Mouse (Mus musculus) heart, adult 18-20 months (tissue): ENCODE measurements around the gene Ahrr. TPM values are rescaled to one million over a fixed set of nuclear protein-coding genes. Genes with fewer than 3 reads are reported as not detected.

ENCODE experiments used
- DNase-seq, 2 experiments: peaks; one replicate each; pipeline ENCODE4 v3.0.0; 2021 to 2022; ENCODE audit warnings: mixed read lengths in 1 of 2
- long read RNA-seq, 2 experiments: library from polyadenylated mRNA; stranded (forward); transcript quantifications; one replicate each; pipeline ENCODE4 v2.0.0; 2021
- total RNA-seq, 2 experiments: library from RNA; stranded (reverse); gene quantifications; 2 replicates each; pipeline ENCODE4 v1.2.3; 2021

Gene Ahrr
- 1 to 10 TPM; 1.2 to 1.6 TPM for total RNA-seq
- long read RNA-seq, experiment 1, partial matches to known transcripts: 0 of 2 reads
- long read RNA-seq, experiment 1, other reads (novel, unspliced or antisense): 2 of 2 reads
- long read RNA-seq, experiment 2, partial matches to known transcripts: 1 of 2 reads
- long read RNA-seq, experiment 2, other reads (novel, unspliced or antisense): 1 of 2 reads

- peak; percentile 40 to 64 for DNase-seq
Observed at GRCm38 (mm10) chr13:74292167-74292566, at the start of gene Ahrr. Gene Ahrr, minus strand, starts transcription at chr13:74292331.

DNA sequence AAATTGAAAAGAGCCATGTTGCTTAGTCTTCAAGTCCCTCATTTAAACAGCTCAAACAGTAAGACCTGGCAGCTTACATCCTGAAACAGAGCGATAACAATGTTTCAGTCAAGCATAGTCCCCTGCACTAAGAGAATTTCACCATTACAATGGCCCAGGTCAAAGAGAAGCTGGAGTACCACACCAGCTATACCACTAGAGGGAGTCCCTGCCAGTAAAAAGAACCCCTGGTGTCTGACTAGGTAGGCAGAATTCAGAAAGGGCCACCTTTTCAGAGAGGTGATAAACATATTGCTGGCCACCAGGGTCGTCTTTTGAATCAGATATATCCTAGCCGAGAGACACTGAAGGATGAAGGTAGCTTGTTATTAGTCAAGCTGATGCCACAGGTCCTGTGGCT, 48.9 kb upstream of the Ahrr start:
- peak in 1 of 2 experiments; percentile 27 for DNase-seq

- DNase-seq: no peak
Observed at GRCm38 (mm10) chr13:74329321-74329720, 37.2 kb upstream of the Ahrr start.

DNA sequence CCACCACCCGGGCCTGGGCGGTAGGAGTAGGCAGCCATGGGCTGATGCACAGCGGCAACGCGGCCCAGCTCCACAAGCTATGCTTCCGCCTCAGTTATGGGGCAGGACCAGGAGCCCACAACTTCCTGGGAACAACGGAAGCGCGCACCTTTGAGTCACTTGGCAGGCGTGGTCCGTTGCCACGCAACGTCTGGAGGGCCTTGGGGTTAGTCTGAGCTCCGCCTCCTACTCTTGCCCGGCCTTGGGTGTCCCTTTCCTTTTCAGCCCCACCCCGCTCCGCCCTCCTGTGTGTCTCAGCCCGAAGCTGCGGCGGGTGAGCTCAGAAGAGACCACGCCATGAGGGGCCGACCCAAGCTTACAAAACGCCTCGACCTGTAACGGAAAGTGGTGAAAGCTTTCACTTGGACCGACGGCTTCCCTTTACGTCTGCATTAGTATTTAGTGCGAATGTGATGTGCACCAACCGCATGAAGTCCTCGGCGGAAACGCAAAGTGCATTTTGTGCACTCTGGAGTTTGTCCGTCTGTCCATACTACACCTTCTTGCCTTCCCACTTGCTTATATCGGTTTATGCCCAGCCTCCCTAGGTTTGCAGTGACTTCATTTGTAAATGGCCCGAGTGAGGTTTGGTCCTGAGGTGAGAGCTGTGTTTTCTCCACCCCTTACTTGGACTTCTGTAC, 25.2 kb upstream of the Ahrr start, which contains the start of gene Pdcd6:
Gene Pdcd6, minus strand, starts transcription at position 411 of the 680 bp plus-strand sequence.
- DNase-seq: peak; percentile 95 to 98

- no peak for DNase-seq
Observed at GRCm38 (mm10) chr13:74316789-74317169, 24.6 kb upstream of the Ahrr start.

DNA sequence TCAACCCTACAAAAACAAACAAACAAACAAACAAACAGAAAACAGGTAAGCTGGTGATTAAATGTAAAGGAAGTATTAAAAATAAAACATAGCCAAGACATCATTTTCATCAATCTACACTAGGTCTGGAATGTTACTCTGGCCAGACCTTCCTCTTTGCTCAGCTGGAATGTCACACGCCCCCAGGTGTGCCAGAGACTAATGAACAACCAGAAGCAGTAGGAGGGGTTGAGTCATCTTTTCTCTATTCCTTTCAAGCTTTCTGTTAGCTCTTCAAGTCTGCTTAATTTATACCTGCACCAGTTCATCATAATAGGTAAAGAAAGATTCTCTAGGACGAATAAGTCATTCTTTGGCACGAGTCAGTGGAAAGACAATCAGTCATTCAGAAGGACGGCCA, 24.3 kb upstream of the Ahrr start:
- DNase-seq: no peak

DNA sequence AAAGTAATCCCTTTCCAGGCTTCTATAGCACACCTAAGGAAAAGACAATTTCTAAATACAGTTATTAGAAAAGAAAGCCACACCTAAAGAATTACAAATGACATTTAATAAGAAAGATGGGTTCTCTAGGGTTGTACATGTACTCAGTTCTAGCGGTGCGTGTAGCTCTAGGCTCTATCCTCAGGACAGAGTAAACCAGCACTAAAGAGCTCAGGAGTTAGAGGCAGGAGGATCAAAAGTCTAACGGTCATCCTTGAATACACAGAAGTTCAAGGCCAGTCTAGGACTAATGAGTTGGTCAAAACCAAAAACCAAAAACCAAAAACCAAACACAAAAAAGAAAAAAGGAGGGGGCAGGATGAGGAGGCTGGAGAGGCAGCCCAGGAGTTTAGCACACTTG, 22.5 kb upstream of the Ahrr start:
- no peak for DNase-seq

DNA sequence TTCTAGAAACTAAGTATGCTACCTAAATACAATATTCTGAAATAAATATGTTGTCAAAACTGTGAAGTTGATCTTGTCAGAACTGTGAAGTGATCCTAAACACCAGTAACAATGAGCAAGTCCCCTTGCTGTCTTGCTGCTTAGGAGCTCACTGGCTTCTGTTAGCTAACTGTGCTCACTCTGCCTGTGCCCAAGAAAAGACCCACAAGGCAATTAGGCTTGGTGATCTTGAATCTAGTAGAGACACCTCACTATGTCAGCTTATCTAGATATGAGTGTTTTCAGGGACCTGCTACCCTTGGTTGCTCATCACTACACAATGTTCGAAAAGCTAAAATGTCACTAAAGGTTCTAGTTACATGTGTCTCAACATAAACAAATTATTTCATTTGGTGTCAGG, 13.6 kb upstream of the Ahrr start:
- DNase-seq: no peak

GRCm38 (mm10) chr13:74305380-74305779, 13.2 kb upstream of the Ahrr start:
- no peak for DNase-seq

- DNase-seq: no peak
Observed at GRCm38 (mm10) chr13:74302050-74303037, 10.2 kb upstream of the Ahrr start.

DNA sequence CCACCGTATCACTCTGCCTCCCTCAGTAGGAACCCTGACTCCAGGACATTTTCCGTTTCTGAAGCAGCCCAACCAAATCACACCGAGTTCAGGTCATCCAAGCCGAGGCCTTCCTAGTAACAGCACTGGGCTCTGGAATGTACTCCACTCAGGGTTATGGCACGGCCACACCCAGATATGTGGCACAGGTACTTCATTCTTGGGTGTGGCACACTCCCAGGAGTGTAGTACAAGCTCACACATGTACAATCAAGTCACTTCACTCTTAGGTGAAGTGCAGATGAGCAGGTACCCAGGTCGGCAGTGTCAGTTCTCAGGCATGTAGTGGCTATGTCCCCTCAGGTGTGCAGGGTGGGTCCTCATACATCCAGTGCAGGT, 9.5 kb upstream of the Ahrr start:
- DNase-seq: no peak

DNA sequence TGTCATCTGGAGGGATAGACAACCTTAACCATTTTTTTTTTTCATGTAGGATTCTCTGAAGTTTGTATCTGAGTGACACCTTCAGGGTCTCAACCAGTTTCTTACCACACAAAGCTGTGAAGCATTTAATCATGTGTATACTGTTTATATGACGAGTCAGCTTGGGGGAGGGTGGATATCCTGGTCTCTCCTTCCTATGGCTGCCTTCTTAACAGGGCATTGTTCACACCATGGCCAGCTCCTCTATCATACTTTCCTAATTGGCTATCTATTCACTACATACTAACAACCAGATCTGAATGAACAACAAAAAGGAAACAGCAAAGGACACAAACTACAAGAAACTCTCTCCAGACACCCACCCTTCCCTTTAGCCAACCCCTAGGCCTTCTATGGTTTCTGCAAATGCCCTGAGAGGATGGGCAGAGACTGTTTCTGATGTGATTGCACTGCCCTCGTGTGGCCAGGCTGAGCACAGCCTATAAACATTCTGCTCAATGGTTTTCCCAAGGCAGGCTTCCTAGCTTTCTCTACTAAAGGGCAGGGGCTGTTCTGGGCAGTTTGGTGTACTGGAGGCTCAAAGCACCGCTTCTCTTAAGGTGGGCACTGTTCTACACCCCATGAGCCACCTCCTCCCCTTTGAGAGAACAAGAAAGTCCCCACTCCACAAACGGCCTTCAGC, 8.9 kb upstream of the Ahrr start:
- peak; percentile 56 to 85 for DNase-seq

DNA sequence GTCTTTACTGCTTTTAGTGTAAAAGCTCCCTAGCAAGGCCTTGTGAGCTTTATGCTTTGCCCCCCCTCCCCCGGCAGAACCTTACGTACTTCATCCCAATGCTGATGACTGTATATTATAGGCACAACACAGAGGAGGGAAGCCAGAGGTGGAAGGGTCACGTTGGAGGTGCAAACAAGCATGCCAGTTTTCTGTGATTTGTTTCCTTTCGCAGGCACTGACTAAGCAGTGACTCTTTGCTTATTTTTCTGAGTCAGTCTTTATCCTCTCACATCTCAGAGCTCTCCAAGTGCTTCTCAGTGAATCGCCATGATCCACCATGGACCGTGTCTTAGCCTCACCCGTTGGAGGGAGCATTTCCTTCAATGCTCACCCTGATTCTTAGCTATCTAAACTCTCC, 4.2 kb upstream of the Ahrr start:
- DNase-seq: no peak

DNA sequence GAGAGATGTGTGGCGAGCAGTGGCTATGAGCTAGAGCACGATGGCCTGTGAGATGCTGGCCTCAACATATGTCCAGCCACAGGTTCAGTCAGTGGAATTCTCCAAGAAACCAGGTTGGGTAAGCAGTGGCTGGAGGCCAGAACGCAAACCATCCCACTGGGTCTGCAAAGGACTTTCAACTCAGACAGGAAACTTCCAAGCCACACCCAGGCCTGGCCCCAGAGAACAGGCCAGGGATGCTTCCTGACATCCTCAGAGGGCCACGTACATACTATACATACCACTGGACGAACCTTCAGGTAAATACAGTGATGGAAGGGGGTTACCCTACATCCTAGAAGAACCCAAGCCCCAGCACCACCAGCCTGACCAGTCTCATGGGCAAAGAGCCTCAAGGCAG, 2.5 kb downstream of the Ahrr start:
- DNase-seq: no peak

- no peak for DNase-seq
Observed at GRCm38 (mm10) chr13:74282299-74282698, 9.8 kb downstream of the Ahrr start.

GRCm38 (mm10) chr13:74275726-74276125, 16.4 kb downstream of the Ahrr start:
- DNase-seq: no peak

DNA sequence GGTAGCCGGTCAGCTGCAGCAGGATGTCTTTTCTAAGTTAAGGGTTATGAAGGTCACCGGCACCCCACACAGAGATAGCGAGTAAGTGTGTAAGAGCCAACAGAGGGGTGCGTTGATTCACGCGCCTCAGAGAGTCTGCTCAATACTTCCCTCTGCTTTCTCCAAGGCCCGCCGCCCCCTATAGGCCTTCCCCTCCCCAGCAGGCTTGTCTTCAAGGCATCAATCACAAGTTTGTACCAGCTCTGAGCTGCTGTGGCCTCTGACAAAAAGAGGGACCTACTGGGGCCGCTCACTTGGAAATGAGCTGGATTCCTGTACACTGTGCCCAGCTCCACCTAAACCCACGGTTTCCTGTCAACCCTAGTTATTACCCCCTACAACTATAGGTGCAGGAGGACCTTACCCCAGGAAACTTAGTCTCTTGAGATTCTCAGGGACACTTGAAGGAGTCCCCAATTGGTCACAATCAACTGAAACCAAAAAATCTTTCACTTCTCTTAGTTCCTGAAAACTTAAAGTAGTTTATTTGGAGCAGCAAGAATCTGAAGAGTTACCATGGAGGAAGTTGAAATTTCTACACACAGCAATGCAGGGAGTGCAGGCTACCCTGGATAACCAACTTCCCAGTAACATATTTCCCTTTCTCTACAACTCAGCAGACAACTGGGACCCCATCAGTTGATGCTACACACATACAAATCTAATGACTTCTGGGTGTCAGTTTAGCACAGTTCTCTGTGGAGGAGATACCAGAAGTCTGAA, 31.7 kb downstream of the Ahrr start:
- DNase-seq: peak; percentile 45 to 56

GRCm38 (mm10) chr13:74259460-74260230, 32.5 kb downstream of the Ahrr start:
- DNase-seq: peak; percentile 67 to 78

DNA sequence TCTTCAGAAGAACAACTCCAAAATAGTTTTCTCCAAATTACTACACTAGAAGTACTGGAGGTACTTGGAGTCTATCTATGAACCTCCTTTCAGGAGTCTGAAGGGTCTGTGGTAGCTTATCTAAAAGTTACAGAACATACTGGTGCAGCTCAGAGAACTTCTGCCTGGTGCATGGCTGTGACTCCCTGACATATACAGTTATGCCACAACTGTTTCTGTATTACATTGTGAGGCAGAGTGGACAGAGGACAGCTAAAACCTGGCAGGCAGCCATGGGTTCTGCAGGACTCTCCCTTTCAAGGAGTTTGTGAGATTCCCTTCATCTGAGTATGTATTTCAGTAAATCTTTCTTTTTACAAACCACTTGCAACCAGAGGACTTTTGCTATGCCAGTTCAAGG, 45.6 kb downstream of the Ahrr start:
- DNase-seq: peak in 1 of 2 experiments; percentile 5

DNA sequence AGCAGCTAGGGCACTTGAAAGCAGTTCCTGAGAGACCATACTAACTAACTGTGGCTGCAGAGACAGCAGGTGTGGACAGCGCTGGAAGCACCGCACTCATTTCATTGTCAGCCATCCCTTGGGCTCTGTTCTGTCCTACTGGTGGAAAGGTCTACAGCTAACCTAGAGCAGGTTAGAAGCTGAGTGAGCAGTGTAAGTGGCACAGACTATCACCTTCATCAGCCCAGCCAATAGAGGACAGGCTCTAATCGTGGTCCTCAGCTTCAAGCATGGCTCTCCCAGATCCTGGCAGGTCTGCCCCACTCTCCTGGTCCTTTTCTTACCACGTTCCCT, 46.3 kb downstream of the Ahrr start:
- no peak for DNase-seq
